Mouse (Mus musculus) liver, embryonic 15.5 days (tissue): ENCODE results near the gene Ttll6. TPM values are rescaled to one million over a fixed set of nuclear protein-coding genes. Genes with fewer than 3 reads are reported as not detected.

ENCODE experiments used
- ATAC-seq: fragments of 200-750 bp; cut with Nextera tagmentation; 2 replicates; pipeline ENCODE4 v1.8.0; 2017; ENCODE audit warnings: moderate number of reproducible peaks, mild to moderate bottlenecking, moderate library complexity; ENCODE audit not compliant: insufficient read depth
- H3K27ac ChIP-seq: fragments of 300-500 bp; sonication (generic); replicated peaks from 2 replicates; pipeline ENCODE4 v1.5.1; 2015; ENCODE audit warnings: mild to moderate bottlenecking, inconsistent platforms
- H3K27me3 ChIP-seq: fragments of 300-500 bp; sonication (generic); 2 replicates; pipeline ENCODE4 v1.6.1; 2015; ENCODE audit warnings: mild to moderate bottlenecking, inconsistent platforms
- H3K36me3 ChIP-seq: fragments of 300-500 bp; sonication (generic); replicated peaks from 2 replicates; pipeline ENCODE4 v1.6.1; 2015; ENCODE audit warnings: moderate library complexity, mild to moderate bottlenecking, inconsistent platforms
- H3K4me1 ChIP-seq: fragments of 300-500 bp; sonication (generic); replicated peaks from 2 replicates; pipeline ENCODE4 v1.6.1; 2015; ENCODE audit warnings: inconsistent platforms
- H3K4me2 ChIP-seq: fragments of 300-500 bp; sonication (generic); 2 replicates; pipeline ENCODE4 v1.6.1; 2015; ENCODE audit warnings: moderate library complexity, mild to moderate bottlenecking, inconsistent platforms
- H3K4me3 ChIP-seq: fragments of 300-500 bp; sonication (generic); replicated peaks from 2 replicates; pipeline ENCODE4 v1.5.1; 2015; ENCODE audit warnings: mild to moderate bottlenecking, inconsistent platforms
- H3K9ac ChIP-seq: fragments of 300-500 bp; sonication (generic); 2 replicates; pipeline ENCODE4 v1.6.1; 2015; ENCODE audit warnings: moderate library complexity, mild to moderate bottlenecking, inconsistent platforms
- H3K9me3 ChIP-seq: fragments of 300-500 bp; sonication (generic); replicated peaks from 2 replicates; pipeline ENCODE4 v1.6.1; 2016; ENCODE audit warnings: inconsistent platforms
- WGBS: fragments of 180-500 bp; shearing (Covaris S2); methylation state at CpG from one replicate; pipeline ENCODE4 v1.1.7; 2015; ENCODE audit warnings: mixed read lengths; ENCODE audit not compliant: insufficient replicate concordance; 5-methylcytosine and 5-hydroxymethylcytosine counted together
- polyA plus RNA-seq: library from polyadenylated mRNA; unstranded; fragments of >200 nt; fragmentation: Nextera tagmentation; extraction: Ambion mirVana; gene quantifications from 2 replicates; pipeline ENCODE4 v1.2.1, GENCODE M21; 2015

The Ttll6 gene
- polyA plus RNA-seq, 1 experiment from 2014 or later = not detected

- no peak overlapping the region for H3K4me3 ChIP-seq
- H3K9ac ChIP-seq = no peak overlapping the region
- H3K4me2 ChIP-seq = no peak overlapping the region
- no peaks in the 10 kb centered on the region for H3K9me3 ChIP-seq
- 3% methylated on average over 20 of the region's 20 CpGs for WGBS
- no peaks in the 10 kb centered on the region for H3K4me1 ChIP-seq
- no peaks in the 10 kb centered on the region for H3K36me3 ChIP-seq
- ATAC-seq = no peak
- no peak overlapping the region for H3K27ac ChIP-seq
- peaks cover 100% of the 10 kb centered on the region for H3K27me3 ChIP-seq
Observed at GRCm38 (mm10) chr11:96195769-96196280, 62.2 kb downstream of the Ttll6 start.

GRCm38 (mm10) chr11:96198642-96199041 lies 65.1 kb downstream of the Ttll6 start:
- H3K9ac ChIP-seq = no peak overlapping the region
- ATAC-seq = no peak
- H3K27me3 ChIP-seq = peaks cover 100% of the 10 kb centered on the region
- no peak overlapping the region for H3K4me3 ChIP-seq
- H3K9me3 ChIP-seq = no peaks in the 10 kb centered on the region
- no peak overlapping the region for H3K27ac ChIP-seq
- H3K36me3 ChIP-seq = no peaks in the 10 kb centered on the region
- H3K4me1 ChIP-seq = no peaks in the 10 kb centered on the region
- no peak overlapping the region for H3K4me2 ChIP-seq
- WGBS = 2% methylated on average over 12 of the region's 12 CpGs

GRCm38 (mm10) chr11:96199181-96200086 lies 65.8 kb downstream of the Ttll6 start:
- Histone ChIP-seq H3K4me2 (no peak overlapping the region), H3K27me3 (peaks cover 100% of the 10 kb centered on the region), H3K4me3 (no peak overlapping the region), H3K9me3 (no peaks in the 10 kb centered on the region), H3K36me3 (no peaks in the 10 kb centered on the region), H3K9ac (no peak overlapping the region), H3K27ac (no peak overlapping the region), H3K4me1 (no peaks in the 10 kb centered on the region)
- no peak for ATAC-seq
- 3% methylated on average over 22 of the region's 22 CpGs for WGBS

GRCm38 (mm10) chr11:96200183-96200655 lies 66.6 kb downstream of the Ttll6 start:
- no peaks in the 10 kb centered on the region for H3K36me3 ChIP-seq
- H3K27me3 ChIP-seq = peaks cover 100% of the 10 kb centered on the region
- no peak for ATAC-seq
- no peak overlapping the region for H3K27ac ChIP-seq
- H3K4me3 ChIP-seq = no peak overlapping the region
- WGBS = 1% methylated on average over 14 of the region's 14 CpGs
- no peaks in the 10 kb centered on the region for H3K4me1 ChIP-seq
- no peak overlapping the region for H3K4me2 ChIP-seq
- no peaks in the 10 kb centered on the region for H3K9me3 ChIP-seq
- H3K9ac ChIP-seq = no peak overlapping the region

GRCm38 (mm10) chr11:96201741-96202140 lies 68.2 kb downstream of the Ttll6 start:
- Histone ChIP-seq H3K4me1 (no peaks in the 10 kb centered on the region), H3K9ac (no peak overlapping the region), H3K4me2 (no peak overlapping the region), H3K27me3 (peaks cover 100% of the 10 kb centered on the region), H3K9me3 (no peaks in the 10 kb centered on the region), H3K36me3 (no peaks in the 10 kb centered on the region), H3K4me3 (no peak overlapping the region), H3K27ac (no peak overlapping the region)
- no peak for ATAC-seq

GRCm38 (mm10) chr11:96202401-96203081 lies 69.0 kb downstream of the Ttll6 start:
- 1% methylated on average over 14 of the region's 14 CpGs for WGBS
- ATAC-seq = no peak
- Histone ChIP-seq H3K27me3 (peaks cover 100% of the 10 kb centered on the region), H3K36me3 (no peaks in the 10 kb centered on the region), H3K4me3 (no peak overlapping the region), H3K4me2 (no peak overlapping the region), H3K9me3 (no peaks in the 10 kb centered on the region), H3K9ac (no peak overlapping the region), H3K4me1 (no peaks in the 10 kb centered on the region), H3K27ac (no peak overlapping the region)

- ATAC-seq = no peak
- no peaks in the 10 kb centered on the region for H3K4me1 ChIP-seq
- no peak overlapping the region for H3K27ac ChIP-seq
- no peak overlapping the region for H3K4me2 ChIP-seq
- H3K4me3 ChIP-seq = no peak overlapping the region
- no peaks in the 10 kb centered on the region for H3K9me3 ChIP-seq
- H3K9ac ChIP-seq = no peak overlapping the region
- H3K27me3 ChIP-seq = peaks cover 100% of the 10 kb centered on the region
- no peaks in the 10 kb centered on the region for H3K36me3 ChIP-seq
- under 1% methylated on average over 37 of the region's 37 CpGs for WGBS
Observed at GRCm38 (mm10) chr11:96203182-96203788, 69.7 kb downstream of the Ttll6 start.

GRCm38 (mm10) chr11:96203789-96204186 lies 70.2 kb downstream of the Ttll6 start:
- Histone ChIP-seq H3K27me3 (peaks cover 100% of the 10 kb centered on the region), H3K9me3 (no peaks in the 10 kb centered on the region), H3K27ac (no peak overlapping the region), H3K9ac (no peak overlapping the region), H3K36me3 (no peaks in the 10 kb centered on the region), H3K4me2 (no peak overlapping the region), H3K4me1 (no peaks in the 10 kb centered on the region), H3K4me3 (no peak overlapping the region)
- WGBS = 3% methylated on average over 16 of the region's 16 CpGs
- no peak for ATAC-seq

GRCm38 (mm10) chr11:96204351-96204750 lies 70.8 kb downstream of the Ttll6 start:
- Histone ChIP-seq H3K4me3 (no peak overlapping the region), H3K27ac (no peak overlapping the region), H3K4me1 (no peaks in the 10 kb centered on the region), H3K9ac (no peak overlapping the region), H3K27me3 (peaks cover 100% of the 10 kb centered on the region), H3K4me2 (no peak overlapping the region), H3K9me3 (no peaks in the 10 kb centered on the region), H3K36me3 (no peaks in the 10 kb centered on the region)
- ATAC-seq = no peak
- 3% methylated on average over 11 of the region's 11 CpGs for WGBS

- H3K36me3 ChIP-seq = no peaks in the 10 kb centered on the region
- H3K4me1 ChIP-seq = no peaks in the 10 kb centered on the region
- 2% methylated on average over 15 of the region's 15 CpGs for WGBS
- H3K4me2 ChIP-seq = no peak overlapping the region
- H3K9ac ChIP-seq = no peak overlapping the region
- no peak for ATAC-seq
- H3K27ac ChIP-seq = no peak overlapping the region
- no peaks in the 10 kb centered on the region for H3K9me3 ChIP-seq
- peaks cover 92% of the 10 kb centered on the region for H3K27me3 ChIP-seq
- no peak overlapping the region for H3K4me3 ChIP-seq
Observed at GRCm38 (mm10) chr11:96205426-96206131, 72.0 kb downstream of the Ttll6 start.
